Mouse (Mus musculus) G1E (cell line): ENCODE data around the gene Ift140. TPM values are rescaled to one million over a fixed set of nuclear protein-coding genes. Genes with fewer than 3 reads are reported as not detected.

ENCODE experiments used
- ATAC-seq: 2 replicates; pipeline ENCODE4 v1.8.0; 2016; ENCODE audit warnings: mild to moderate bottlenecking; ENCODE audit not compliant: insufficient number of reproducible peaks, poor library complexity, low FRiP score, severe bottlenecking; ENCODE audit errors: extremely low read depth
- DNase-seq: peaks from one replicate; pipeline ENCODE4 v3.0.0; 2012; ENCODE audit warnings: low spot score
- H3K27me3 ChIP-seq: 2 replicates; pipeline ENCODE4 v1.6.1; 2012; ENCODE audit warnings: mild to moderate bottlenecking, low read length, inconsistent platforms; ENCODE audit not compliant: insufficient read depth
- H3K36me3 ChIP-seq: replicated peaks from 2 replicates; pipeline ENCODE3; 2012; ENCODE audit warnings: mild to moderate bottlenecking, inconsistent platforms
- H3K4me1 ChIP-seq: 2 replicates; pipeline ENCODE4 v1.6.1; 2012; ENCODE audit warnings: low read depth, low read length, inconsistent platforms, mixed read lengths; ENCODE audit not compliant: insufficient read depth
- H3K4me3 ChIP-seq: 2 replicates; pipeline ENCODE4 v1.5.1; 2012; ENCODE audit warnings: low read depth, mild to moderate bottlenecking, inconsistent platforms, low read length, moderate library complexity, mixed read lengths
- H3K9me3 ChIP-seq: replicated peaks from 2 replicates; pipeline ENCODE4 v1.6.1; 2012; ENCODE audit warnings: inconsistent platforms
- CTCF ChIP-seq: IDR thresholded peaks from 2 replicates; pipeline ENCODE4 v1.5.1; 2012; ENCODE audit warnings: low read depth, low read length, inconsistent platforms, mixed read lengths
- GATA1 ChIP-seq: IDR thresholded peaks from 2 replicates; pipeline ENCODE4 v1.6.1; 2012; ENCODE audit warnings: borderline replicate concordance, low read length, inconsistent platforms, mixed read lengths
- GATA2 ChIP-seq: IDR thresholded peaks from 2 replicates; pipeline ENCODE4 v1.6.1; 2012; ENCODE audit warnings: low read depth, low read length, inconsistent platforms, borderline replicate concordance
- POLR2AphosphoS5 ChIP-seq: IDR thresholded peaks from 2 replicates; pipeline ENCODE4 v1.6.1; 2012; ENCODE audit warnings: low read depth, low read length, inconsistent platforms; ENCODE audit not compliant: insufficient replicate concordance
- TAL1 ChIP-seq: conservative IDR thresholded peaks from 2 replicates; pipeline ENCODE4 v1.6.1; 2012; ENCODE audit warnings: low read depth, low read length, inconsistent platforms, mixed read lengths
- polyA plus RNA-seq: library from polyadenylated mRNA; stranded (reverse); fragments of >175 nt; gene quantifications from 2 replicates; pipeline ENCODE4 v1.2.3, GENCODE M21; 2012
- total RNA-seq, 2 experiments: library from RNA; stranded (forward) in 1 of 2; stranded (reverse) in 1 of 2; fragments of 200-1000 nt in 1 of 2; fragments of >200 nt in 1 of 2; fragmentation: Nextera tagmentation in 1 of 2; gene quantifications; 2 replicates each; pipeline ENCODE4 v1.2.3; 2014 to 2017

The Ift140 gene
- total and polyA plus RNA-seq, 3 experiments, result 9.9 to 37.9 (median 13.5) TPM

- no peak for ATAC-seq
- TF ChIP-seq CTCF (no peak), TAL1 (no peak), GATA2 (no peak)
- no peak for DNase-seq
- Histone ChIP-seq H3K27me3 (no peaks in the 10 kb centered on the region; the same call in 1 of the 2 replicates), H3K4me1 (no peaks in the 10 kb centered on the region; the same call in 1 of the 2 replicates), H3K9me3 (no peaks in the 10 kb centered on the region), H3K4me3 (no peak overlapping the region), H3K36me3 (peaks cover 45% of the 10 kb centered on the region)
These were observed 65.1 kb downstream of the Ift140 start for GRCm38 (mm10) chr17:25080960-25081381.

GRCm38 (mm10) chr17:25082081-25082847, 66.4 kb downstream of the Ift140 start:
- H3K27me3 ChIP-seq, result no peaks in the 10 kb centered on the region; the same call in 1 of the 2 replicates
- no peak for TF ChIP-seq POLR2AphosphoS5
- H3K9me3 ChIP-seq, result no peaks in the 10 kb centered on the region
- ATAC-seq, result no peak
- no peaks in the 10 kb centered on the region; the same call in 1 of the 2 replicates for H3K4me1 ChIP-seq
- DNase-seq, result no peak
- H3K36me3 ChIP-seq, result peaks cover 40% of the 10 kb centered on the region
- H3K4me3 ChIP-seq, result no peak overlapping the region

- Histone ChIP-seq H3K4me3 (no peak overlapping the region), H3K4me1 (no peaks in the 10 kb centered on the region; the same call in 1 of the 2 replicates), H3K36me3 (peaks cover 41% of the 10 kb centered on the region), H3K27me3 (no peaks in the 10 kb centered on the region; the same call in 1 of the 2 replicates), H3K9me3 (no peaks in the 10 kb centered on the region)
- ATAC-seq (no peak), DNase-seq (no peak)
- TF ChIP-seq CTCF (no peak), POLR2AphosphoS5 (no peak), GATA1 (no peak), TAL1 (no peak)
These were observed 67.0 kb downstream of the Ift140 start for GRCm38 (mm10) chr17:25082887-25083286.

- Histone ChIP-seq H3K27me3 (no peaks in the 10 kb centered on the region), H3K4me1 (no peaks in the 10 kb centered on the region; the same call in 1 of the 2 replicates), H3K9me3 (no peaks in the 10 kb centered on the region), H3K36me3 (peaks cover 44% of the 10 kb centered on the region), H3K4me3 (no peak within 1 kb of the TSS)
- DNase-seq (no peak), ATAC-seq (no peak)
- TF ChIP-seq GATA1 (no peak), POLR2AphosphoS5 (no peak), TAL1 (no peak), GATA2 (no peak), CTCF (no peak)
These were observed 67.6 kb downstream of the Ift140 start, which contains the start of gene Tmem204 for GRCm38 (mm10) chr17:25083444-25083931. TSS of gene Tmem204 (minus strand) at chr17:25083591.

DNA sequence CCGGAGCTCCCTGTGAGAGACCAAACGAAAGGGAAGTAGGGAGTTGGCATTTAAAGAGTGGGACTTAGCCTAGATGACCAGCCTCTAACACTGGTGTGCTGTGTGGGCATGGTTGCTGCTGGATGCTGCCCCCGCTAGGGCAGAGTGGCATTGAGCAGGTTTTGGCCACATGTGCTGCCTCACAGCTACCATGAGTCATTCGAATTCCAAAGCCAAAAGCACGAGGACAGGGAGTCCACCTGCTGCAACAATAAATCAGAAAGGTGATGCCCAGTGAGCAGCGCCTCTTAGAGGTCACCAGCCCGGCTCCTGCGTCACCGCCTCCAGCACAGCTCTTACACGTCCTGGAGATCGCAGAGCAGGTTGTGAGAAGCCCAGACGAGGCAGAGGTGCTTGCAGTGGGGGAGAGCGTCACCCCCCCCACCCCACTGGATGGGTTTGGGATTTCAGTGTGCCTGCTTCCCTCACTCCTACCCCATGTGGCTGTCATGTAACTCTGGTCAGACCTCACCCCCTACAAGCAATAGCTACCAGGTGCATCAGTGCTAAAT, 69.0 kb downstream of the Ift140 start:
- Histone ChIP-seq H3K27me3 (no peaks in the 10 kb centered on the region), H3K4me3 (no peak overlapping the region), H3K4me1 (no peaks in the 10 kb centered on the region; the same call in none of the 2 replicates), H3K9me3 (no peaks in the 10 kb centered on the region), H3K36me3 (peaks cover 43% of the 10 kb centered on the region)
- no peak for TF ChIP-seq GATA1
- ATAC-seq, result no peak
- DNase-seq, result no peak

GRCm38 (mm10) chr17:25086724-25087123, 70.8 kb downstream of the Ift140 start:
- Histone ChIP-seq H3K27me3 (no peaks in the 10 kb centered on the region), H3K36me3 (peaks cover 36% of the 10 kb centered on the region), H3K4me1 (no peaks in the 10 kb centered on the region; the same call in none of the 2 replicates), H3K9me3 (no peaks in the 10 kb centered on the region), H3K4me3 (no peak overlapping the region)
- ATAC-seq (no peak), DNase-seq (no peak)
- TF ChIP-seq POLR2AphosphoS5, result no peak
- no peak for TF ChIP-seq CTCF
- no peak for TF ChIP-seq GATA1
- no peak for TF ChIP-seq TAL1
- TF ChIP-seq GATA2, result no peak

DNA sequence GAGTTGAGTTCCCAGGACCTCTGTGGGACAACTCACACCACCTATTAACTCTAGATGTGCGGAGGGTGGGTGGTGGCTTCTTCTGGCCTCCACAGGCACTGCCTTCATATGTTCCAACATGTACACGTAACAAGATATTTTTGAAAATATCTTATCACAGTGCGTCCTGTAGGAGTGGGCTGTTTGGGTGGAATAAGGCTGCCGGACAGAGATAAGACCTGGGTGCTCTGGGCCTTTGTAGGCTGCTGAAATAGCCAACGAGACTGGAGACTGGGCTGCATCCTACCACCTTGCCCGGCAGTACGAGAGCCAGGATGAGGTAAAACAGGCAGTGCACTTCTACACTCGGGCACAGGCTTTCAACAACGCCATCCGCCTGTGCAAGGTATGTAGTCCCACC, 73.3 kb downstream of the Ift140 start:
- TF ChIP-seq GATA1, result no peak
- TF ChIP-seq POLR2AphosphoS5, result no peak
- no peak for TF ChIP-seq CTCF
- no peak for TF ChIP-seq GATA2
- no peak for TF ChIP-seq TAL1
- Histone ChIP-seq H3K9me3 (no peaks in the 10 kb centered on the region), H3K27me3 (no peaks in the 10 kb centered on the region), H3K4me3 (no peak overlapping the region), H3K36me3 (peaks cover 52% of the 10 kb centered on the region), H3K4me1 (no peaks in the 10 kb centered on the region; the same call in 1 of the 2 replicates)
- ATAC-seq (no peak), DNase-seq (no peak)
